In genomic region chr4:58206115-58206945, GRCm38 (mm10) we compare ENCODE assay signal across 8 mouse cellular contexts. TPM values are rescaled to one million over a fixed set of nuclear protein-coding genes. Genes with fewer than 3 reads are reported as not detected.
DNase-seq lines count a peak whose midpoint lies in the region; ATAC-seq lines count a peak whose summit lies in the region.

Gene Svep1 (minus strand): TSS chr4:58206859.

- DNase-seq in right cerebral cortex, postnatal 14 days, result peak; percentile 13
- no peak for DNase-seq in right cerebral cortex, adult 18-20 months
- DNase-seq in cerebellum, postnatal 25 days, result peak; percentile 78 to 83
- peak; percentile 25 to 51 for DNase-seq in gastrocnemius, postnatal 36 days
- DNase-seq in intestine, embryonic 14.5 days (ENCODE audit: low spot score), result peak; percentile 86
- DNase-seq in frontal cortex, adult 2 months (ENCODE audit: extremely low spot score in 1 of 2, low spot score in 1 of 2), result no peak

- under 1% methylated on average over 46 of the region's 47 CpGs for WGBS in intestine, embryonic 14.5 days
- 2% methylated on average over 47 of the region's 47 CpGs for WGBS in liver, embryonic 15.5 days (ENCODE audit: insufficient replicate concordance)
- under 1% methylated on average over 46 of the region's 47 CpGs for whole genome bisulfite sequencing in neural tube, embryonic 13.5 days

- H3K4me3 ChIP-seq in intestine, embryonic 14.5 days (ENCODE audit: low read depth, low read length), result peak within 1 kb of the TSS; percentile 58
- H3K4me3 ChIP-seq in liver, embryonic 15.5 days (replicated peaks), result peak within 1 kb of the TSS; percentile 31
- peak within 1 kb of the TSS; percentile 52 for H3K4me3 ChIP-seq in neural tube, embryonic 13.5 days

- H3K27me3 ChIP-seq in intestine, embryonic 14.5 days (replicated peaks; ENCODE audit: control insufficient read depth, insufficient read depth, low read length), result 0 out of 2 replicates have a peak, but pooled peaks cover 5% of the 10 kb centered on the region
- H3K27me3 ChIP-seq in liver, embryonic 15.5 days, result peaks cover 32% of the 10 kb centered on the region
- peaks cover 38% of the 10 kb centered on the region for H3K27me3 ChIP-seq in neural tube, embryonic 13.5 days

- ATAC-seq in intestine, embryonic 14.5 days (replicated peaks; ENCODE audit: low FRiP score, low TSS enrichment, low read depth), result peak; percentile 79
- no peak for ATAC-seq in liver, embryonic 15.5 days (ENCODE audit: insufficient read depth)
- peak; percentile 76 for ATAC-seq in neural tube, embryonic 13.5 days (ENCODE audit: low read depth)

- intact Hi-C loops in gastrocnemius, postnatal 36 days (cut with DNase I), result no loop called here

- peak within 1 kb of the TSS; percentile 70 for H3K9ac ChIP-seq in intestine, embryonic 14.5 days (ENCODE audit: low read length)
- no peak within 1 kb of the TSS for H3K9ac ChIP-seq in liver, embryonic 15.5 days
- H3K9ac ChIP-seq in neural tube, embryonic 13.5 days, result peak within 1 kb of the TSS; percentile 65

- peaks cover 3% of the 10 kb centered on the region; the same call in 1 of the 2 replicates for H3K4me1 ChIP-seq in intestine, embryonic 14.5 days (replicated peaks; ENCODE audit: control insufficient read depth, insufficient read depth, low read length)
- H3K4me1 ChIP-seq in liver, embryonic 15.5 days (replicated peaks), result no peaks in the 10 kb centered on the region
- H3K4me1 ChIP-seq in neural tube, embryonic 13.5 days (replicated peaks), result peaks cover 16% of the 10 kb centered on the region

- peak within 1 kb of the TSS; percentile 71 for H3K27ac ChIP-seq in intestine, embryonic 14.5 days (ENCODE audit: low read depth)
- H3K27ac ChIP-seq in liver, embryonic 15.5 days (replicated peaks), result no peak within 1 kb of the TSS
- no peak within 1 kb of the TSS for H3K27ac ChIP-seq in neural tube, embryonic 13.5 days (replicated peaks)

- H3K4me2 ChIP-seq in intestine, embryonic 14.5 days (ENCODE audit: low read length), result peak within 1 kb of the TSS; percentile 79
- H3K4me2 ChIP-seq in liver, embryonic 15.5 days, result peak within 1 kb of the TSS; percentile 50
- peak within 1 kb of the TSS; percentile 94 for H3K4me2 ChIP-seq in neural tube, embryonic 13.5 days

- H3K36me3 ChIP-seq in intestine, embryonic 14.5 days (ENCODE audit: control insufficient read depth, insufficient read depth, low read length), result no peaks in the 10 kb centered on the region
- no peaks in the 10 kb centered on the region for H3K36me3 ChIP-seq in liver, embryonic 15.5 days (replicated peaks)
- H3K36me3 ChIP-seq in neural tube, embryonic 13.5 days, result no peaks in the 10 kb centered on the region

- no peaks in the 10 kb centered on the region for H3K9me3 ChIP-seq in intestine, embryonic 14.5 days (ENCODE audit: control insufficient read depth, low read length)
- H3K9me3 ChIP-seq in liver, embryonic 15.5 days (replicated peaks), result no peaks in the 10 kb centered on the region
- H3K9me3 ChIP-seq in neural tube, embryonic 13.5 days, result no peaks in the 10 kb centered on the region

RNA-seq across cellular contexts. Expression of gene Svep1, which starts in this region (rescaled TPM):
- 1 to 10 TPM; 6.5 to 6.8 TPM for total RNA-seq in gastrocnemius, postnatal 36 days (2021)
- polyA plus RNA-seq in intestine, embryonic 14.5 days (2014; fragmentation: Nextera tagmentation; extraction: Ambion mirVana), result 9.5 and 10.4 TPM in 2 replicates
- 0.31 and 0.32 TPM in 2 replicates for polyA plus RNA-seq in liver, embryonic 15.5 days (2015; fragmentation: Nextera tagmentation; extraction: Ambion mirVana)
- polyA plus RNA-seq in neural tube, embryonic 13.5 days (2015; fragmentation: Nextera tagmentation; extraction: Ambion mirVana), result 0.56 and 1.2 TPM in 2 replicates
- 1.1 and 1.2 TPM in 2 replicates for polyA plus RNA-seq in frontal cortex, adult 2 months (2012; rRNA removed)

Comparison
In these comparisons a context has a peak if more than half of its experiments do, and no peak if none do; other contexts are left out.
1. DNase-seq: peak in right cerebral cortex, postnatal 14 days (single experiment), cerebellum, postnatal 25 days (2 of 2), gastrocnemius, postnatal 36 days (2 of 2) and intestine, embryonic 14.5 days (single experiment); none in right cerebral cortex, adult 18-20 months (single experiment) and frontal cortex, adult 2 months (0 of 2).
2. Peak in every context shown above with its lines, with median percentiles within 50 percentile points of each other: H3K4me2 ChIP-seq and H3K4me3 ChIP-seq.